Mouse (Mus musculus) heart, adult 18-20 months (tissue): ENCODE measurements around the gene Cmtm2b. TPM values are rescaled to one million over a fixed set of nuclear protein-coding genes. Genes with fewer than 3 reads are reported as not detected.

Experiments
- total RNA-seq, 2 experiments: library from RNA; stranded (reverse); gene quantifications; 2 replicates each; pipeline ENCODE4 v1.2.3; 2021

Gene Cmtm2b
- total RNA-seq, 2 experiments from 2014 or later = not detected

Other genes with a start within 250 kb of the Cmtm2b start
- gene Cdh5, start 220.6 kb upstream of the Cmtm2b start, total RNA-seq = 100 to 1,000 TPM in 1 of 2 experiments, 10 to 100 TPM in 1; 97.6 to 104 TPM
- 1 to 10 TPM; 1.5 to 1.8 TPM for gene Bean1, start 151.8 kb upstream of the Cmtm2b start, total RNA-seq
- gene Tk2, start 73.7 kb upstream of the Cmtm2b start, total RNA-seq = 1 to 10 TPM; 7.2 to 9.5 TPM
- 1 to 10 TPM; 2.6 to 4.8 TPM for gene Cklf, start 71.4 kb upstream of the Cmtm2b start, total RNA-seq
- not detected for gene Cmtm2a, start 29.0 kb upstream of the Cmtm2b start, total RNA-seq
- gene Gm45711, start 12.1 kb upstream of the Cmtm2b start, total RNA-seq = not detected
- not detected for gene Cmtm1, start 12.1 kb upstream of the Cmtm2b start, total RNA-seq
- not detected for gene Gm11020, start 663 bp upstream of the Cmtm2b start, total RNA-seq
- 10 to 100 TPM; 14.4 to 17.6 TPM for gene Cmtm3, start 17.2 kb downstream of the Cmtm2b start, total RNA-seq
- gene Cmtm4, start 73.6 kb downstream of the Cmtm2b start, total RNA-seq = 10 to 100 TPM; 11.3 to 12.8 TPM
- gene Dync1li2, start 120.8 kb downstream of the Cmtm2b start, total RNA-seq = 10 to 100 TPM; 89.0 to 94.5 TPM
- gene Terb1, start 187.7 kb downstream of the Cmtm2b start, total RNA-seq = not detected
- gene Nae1, start 212.4 kb downstream of the Cmtm2b start, total RNA-seq = 10 to 100 TPM; 26.8 to 34.9 TPM
- 1 to 10 TPM; 1.5 to 2.7 TPM for gene Car7, start 212.5 kb downstream of the Cmtm2b start, total RNA-seq